Mouse (Mus musculus): ENCODE data around the gene Cpa1.

DNA sequence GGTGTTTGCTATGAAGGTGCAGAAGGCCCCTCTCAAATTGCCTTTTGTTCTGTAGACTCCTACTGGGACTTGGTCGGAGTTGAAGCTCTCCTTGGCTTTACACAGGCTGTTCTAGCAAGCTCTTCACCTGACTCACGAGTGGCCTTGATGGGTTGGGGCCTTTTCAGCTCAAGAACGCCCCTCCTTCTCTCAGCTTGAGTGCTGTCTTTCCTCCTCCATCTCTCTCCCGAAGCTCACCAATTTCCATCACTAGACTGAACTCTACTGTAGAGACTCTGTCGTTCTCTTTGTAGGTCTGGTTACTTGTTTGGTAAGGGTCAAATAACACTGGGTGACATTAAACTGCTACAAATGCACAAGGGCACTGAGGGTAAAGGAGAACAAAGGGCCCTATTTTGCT, 53.8 kb downstream of the Cpa1 start:
- TF ChIP-seq EP300 (optimal IDR thresholded peaks at IDR 0.05) (no peak), CTCF (IDR thresholded peaks at IDR 0.05; ENCODE audit: low read depth) (no peak)
